Mouse (Mus musculus) ovary, postnatal 36 days (tissue): ENCODE results near the gene Efnb2.

Source experiments
- DNase-seq: peaks from one replicate; pipeline ENCODE4 v3.0.0; 2022; ENCODE audit warnings: low spot score, mixed read lengths

Gene Efnb2

GRCm38 (mm10) chr8:8661103-8661758 is at the start of gene Efnb2:
Gene Efnb2, minus strand, starts transcription at chr8:8661242.
- DNase-seq: peak; percentile 96

- DNase-seq: no peak
Measured at GRCm38 (mm10) chr8:8704813-8705212, 43.8 kb upstream of the Efnb2 start.

GRCm38 (mm10) chr8:8703668-8704067 is 42.6 kb upstream of the Efnb2 start:
- DNase-seq: no peak

GRCm38 (mm10) chr8:8700821-8701220 is 39.8 kb upstream of the Efnb2 start:
- DNase-seq: no peak

- no peak for DNase-seq
Measured at GRCm38 (mm10) chr8:8700229-8700628, 39.2 kb upstream of the Efnb2 start.

- DNase-seq: peak; percentile 97
Measured at GRCm38 (mm10) chr8:8690146-8691092, 29.4 kb upstream of the Efnb2 start, which contains the start of gene Arglu1. Gene Arglu1, minus strand, starts transcription at chr8:8690521.

- peak; percentile 70 for DNase-seq
Measured at GRCm38 (mm10) chr8:8689454-8690145, 28.6 kb upstream of the Efnb2 start.

- no peak for DNase-seq
Measured at GRCm38 (mm10) chr8:8688823-8689453, 27.9 kb upstream of the Efnb2 start.

- DNase-seq: no peak
Measured at GRCm38 (mm10) chr8:8685517-8685916, 24.5 kb upstream of the Efnb2 start.

- no peak for DNase-seq
Measured at GRCm38 (mm10) chr8:8682697-8683096, 21.7 kb upstream of the Efnb2 start.

- DNase-seq: no peak
Measured at GRCm38 (mm10) chr8:8678236-8678635, 17.2 kb upstream of the Efnb2 start.

GRCm38 (mm10) chr8:8674864-8675263 is 13.8 kb upstream of the Efnb2 start:
- no peak for DNase-seq

- peak; percentile 86 for DNase-seq
Measured at GRCm38 (mm10) chr8:8661759-8662138, 707 bp upstream of the Efnb2 start.

GRCm38 (mm10) chr8:8660307-8661098 is 539 bp downstream of the Efnb2 start:
- no peak for DNase-seq

GRCm38 (mm10) chr8:8659503-8660306 is 1.3 kb downstream of the Efnb2 start:
- peak; percentile 30 for DNase-seq

- DNase-seq: peak; percentile 84
Measured at GRCm38 (mm10) chr8:8658426-8659224, 2.4 kb downstream of the Efnb2 start.

GRCm38 (mm10) chr8:8657692-8658355 is 3.2 kb downstream of the Efnb2 start:
- no peak for DNase-seq

GRCm38 (mm10) chr8:8656578-8657441 is 4.2 kb downstream of the Efnb2 start:
- no peak for DNase-seq
